Mouse (Mus musculus) erythroblast, embryonic 14.5 days (primary cell): Measurements from ENCODE around the gene Ppm1l. TPM values are rescaled to one million over a fixed set of nuclear protein-coding genes. Genes with fewer than 3 reads are reported as not detected.

Experiments used
- H3K27me3 ChIP-seq: 2 replicates; pipeline ENCODE4 v1.6.1; 2012; ENCODE audit warnings: inconsistent platforms; ENCODE audit not compliant: control insufficient read depth
- H3K36me3 ChIP-seq: 2 replicates; pipeline ENCODE4 v1.6.1; 2012; ENCODE audit warnings: mild to moderate bottlenecking, inconsistent platforms; ENCODE audit not compliant: control insufficient read depth
- H3K4me1 ChIP-seq: 2 replicates; pipeline ENCODE4 v1.6.1; 2012; ENCODE audit warnings: inconsistent platforms; ENCODE audit not compliant: control insufficient read depth
- H3K4me3 ChIP-seq: replicated peaks from 2 replicates; pipeline ENCODE3; 2012; ENCODE audit warnings: moderate library complexity, mild to moderate bottlenecking, inconsistent platforms
- H3K9me3 ChIP-seq: 2 replicates; pipeline ENCODE4 v1.6.1; 2012; ENCODE audit warnings: low read length, inconsistent platforms, mixed read lengths; ENCODE audit not compliant: control insufficient read depth
- GATA1 ChIP-seq: IDR thresholded peaks from 2 replicates; pipeline ENCODE4 v1.6.1; 2012; ENCODE audit warnings: low read length, inconsistent platforms, mixed read lengths
- TAL1 ChIP-seq: IDR thresholded peaks from 3 replicates; pipeline ENCODE4 v1.6.1; 2012; ENCODE audit warnings: low read length, inconsistent platforms, mixed read lengths
- polyA plus RNA-seq: library from polyadenylated mRNA; stranded (reverse); fragments of >175 nt; gene quantifications from 2 replicates; pipeline ENCODE4 v1.2.3, GENCODE M21; 2012

Gene Ppm1l
- polyA plus RNA-seq, 1 experiment, result 0.28 TPM

- Histone ChIP-seq H3K4me1 (no peaks in the 10 kb centered on the region), H3K4me3 (no peak overlapping the region), H3K36me3 (no peaks in the 10 kb centered on the region), H3K9me3 (peaks cover 15% of the 10 kb centered on the region), H3K27me3 (no peaks in the 10 kb centered on the region)
- TF ChIP-seq TAL1, result no peak
- TF ChIP-seq GATA1, result no peak
These were observed 199.2 kb downstream of the Ppm1l start for GRCm38 (mm10) chr3:69515730-69516350.

DNA sequence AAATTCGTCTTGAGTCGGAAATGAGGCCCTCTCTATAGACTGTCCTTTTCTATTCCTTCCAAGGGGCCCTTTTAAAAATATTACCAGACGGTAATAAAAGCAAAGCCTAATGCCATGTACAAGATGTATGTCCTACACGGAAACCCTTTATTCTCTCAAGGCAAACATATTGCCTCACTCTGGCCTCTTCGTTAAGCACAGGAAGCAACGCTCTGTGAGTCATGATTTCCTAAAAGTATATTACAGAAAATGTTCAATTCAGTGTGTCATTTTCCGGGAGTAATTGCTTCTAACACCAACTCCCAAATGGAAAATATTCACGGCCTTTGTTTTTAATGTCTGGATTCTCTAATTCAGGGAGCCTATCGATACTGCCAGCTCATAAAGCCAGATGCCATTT lies 202.5 kb downstream of the Ppm1l start:
- H3K4me3 ChIP-seq, result no peak overlapping the region

GRCm38 (mm10) chr3:69519789-69520558 lies 203.3 kb downstream of the Ppm1l start:
- Histone ChIP-seq H3K36me3 (peaks cover 3% of the 10 kb centered on the region), H3K9me3 (peaks cover 22% of the 10 kb centered on the region), H3K27me3 (no peaks in the 10 kb centered on the region), H3K4me1 (no peaks in the 10 kb centered on the region), H3K4me3 (no peak overlapping the region)
- TF ChIP-seq TAL1, result no peak
- TF ChIP-seq GATA1, result no peak

More for the DNA sequence above, 202.5 kb downstream of the Ppm1l start:
- Histone ChIP-seq H3K9me3 (peaks cover 22% of the 10 kb centered on the region), H3K27me3 (no peaks in the 10 kb centered on the region), H3K36me3 (peaks cover 3% of the 10 kb centered on the region), H3K4me1 (no peaks in the 10 kb centered on the region)
- TF ChIP-seq TAL1, result no peak
- TF ChIP-seq GATA1, result no peak

DNA sequence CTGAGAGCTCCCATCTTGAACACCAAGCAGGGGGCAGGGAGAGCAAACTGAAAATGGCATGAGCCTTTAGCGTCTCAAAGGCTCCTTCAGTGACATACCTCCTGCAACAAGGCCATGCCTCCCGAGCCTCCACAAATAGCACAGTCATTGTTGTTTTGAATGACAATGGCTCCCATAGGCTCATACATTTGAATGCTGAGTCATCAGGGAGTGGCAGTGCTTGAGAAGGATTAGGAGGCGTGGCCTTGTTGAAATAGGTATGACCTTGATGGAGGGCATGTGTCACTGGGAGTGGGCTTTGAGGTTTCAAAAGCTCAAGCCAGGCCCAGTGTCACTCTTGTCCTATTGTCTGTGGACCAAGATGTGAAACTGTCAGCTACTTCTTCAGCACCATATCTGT lies 205.6 kb downstream of the Ppm1l start:
- Histone ChIP-seq H3K36me3 (peaks cover 3% of the 10 kb centered on the region), H3K27me3 (no peaks in the 10 kb centered on the region), H3K4me1 (no peaks in the 10 kb centered on the region), H3K9me3 (peaks cover 22% of the 10 kb centered on the region), H3K4me3 (no peak overlapping the region)
- TF ChIP-seq TAL1, result no peak

DNA sequence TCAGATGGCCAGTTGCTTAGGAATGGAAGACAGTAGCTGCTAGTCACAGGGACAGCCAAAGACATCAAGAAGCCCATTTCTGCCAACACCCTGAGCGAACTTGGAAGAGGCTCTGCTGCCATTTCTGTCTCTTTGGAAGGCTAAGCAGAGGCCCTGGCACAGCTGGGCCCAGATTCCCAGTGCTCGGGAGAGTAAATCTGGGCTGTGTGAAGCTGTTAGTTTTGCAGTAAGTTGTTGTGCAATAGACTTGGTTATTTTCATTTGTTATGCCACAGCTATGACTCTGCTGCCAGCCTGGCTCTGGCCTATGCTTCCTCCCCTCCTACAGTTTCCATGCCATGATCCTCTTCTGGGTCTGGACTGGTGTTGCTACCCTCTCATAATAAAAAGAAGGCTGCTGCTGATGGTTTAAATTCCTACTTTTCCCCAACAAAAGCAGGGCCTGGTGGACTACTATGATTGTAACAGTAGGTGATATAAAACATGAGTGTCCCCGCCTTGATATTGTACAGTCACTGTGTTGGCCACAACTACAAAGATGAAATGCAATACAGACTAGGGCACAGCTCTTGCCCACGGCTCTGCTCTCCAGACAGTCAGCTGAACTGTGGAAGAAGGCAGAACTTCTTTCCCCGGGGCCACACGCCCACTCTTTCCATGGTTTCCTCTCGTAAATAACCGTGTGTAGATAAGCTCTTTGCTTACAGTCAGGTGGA lies 207.9 kb downstream of the Ppm1l start:
- no peaks in the 10 kb centered on the region for H3K27me3 ChIP-seq
- H3K4me3 ChIP-seq, result no peak overlapping the region
- TF ChIP-seq GATA1, result no peak
- no peak for TF ChIP-seq TAL1
- H3K36me3 ChIP-seq, result peaks cover 3% of the 10 kb centered on the region
- H3K4me1 ChIP-seq, result no peaks in the 10 kb centered on the region
- H3K9me3 ChIP-seq, result peaks cover 19% of the 10 kb centered on the region

- Histone ChIP-seq H3K9me3 (peaks cover 14% of the 10 kb centered on the region), H3K36me3 (peaks cover 3% of the 10 kb centered on the region), H3K27me3 (no peaks in the 10 kb centered on the region), H3K4me1 (no peaks in the 10 kb centered on the region), H3K4me3 (no peak overlapping the region)
- TF ChIP-seq TAL1, result no peak
- no peak for TF ChIP-seq GATA1
These were observed 208.4 kb downstream of the Ppm1l start for GRCm38 (mm10) chr3:69525072-69525529.

DNA sequence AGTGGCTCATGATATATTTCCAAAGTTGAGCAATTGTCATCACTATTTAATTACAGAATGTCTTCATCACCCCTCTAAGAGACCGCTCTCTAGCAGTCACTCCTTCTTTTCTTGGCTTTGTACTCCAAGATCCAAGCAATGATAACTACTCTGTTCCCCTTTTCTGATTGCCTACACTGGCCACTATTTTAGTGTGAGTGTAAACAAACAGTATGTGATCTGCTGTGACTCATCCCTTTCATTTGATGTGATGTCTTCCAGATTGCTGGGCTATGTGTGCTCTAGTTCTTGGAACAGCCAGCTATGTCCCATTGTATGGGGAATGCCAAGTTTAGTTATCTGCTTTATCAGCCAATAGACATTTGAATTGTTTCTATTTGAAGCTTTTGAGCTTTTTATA lies 210.7 kb downstream of the Ppm1l start:
- Histone ChIP-seq H3K27me3 (no peaks in the 10 kb centered on the region), H3K36me3 (peaks cover under 1% of the 10 kb centered on the region), H3K4me3 (no peak overlapping the region), H3K4me1 (no peaks in the 10 kb centered on the region), H3K9me3 (peaks cover 4% of the 10 kb centered on the region)
- no peak for TF ChIP-seq TAL1
- no peak for TF ChIP-seq GATA1

- no peak for TF ChIP-seq TAL1
- no peak for TF ChIP-seq GATA1
These were observed 212.9 kb downstream of the Ppm1l start for GRCm38 (mm10) chr3:69529576-69529975.

GRCm38 (mm10) chr3:69531511-69531910 lies 214.8 kb downstream of the Ppm1l start:
- TF ChIP-seq TAL1 (no peak), GATA1 (no peak)
- Histone ChIP-seq H3K4me3 (no peak overlapping the region), H3K27me3 (no peaks in the 10 kb centered on the region), H3K36me3 (no peaks in the 10 kb centered on the region), H3K4me1 (no peaks in the 10 kb centered on the region), H3K9me3 (no peaks in the 10 kb centered on the region)

More at GRCm38 (mm10) chr3:69529576-69529975, 212.9 kb downstream of the Ppm1l start:
- H3K4me3 ChIP-seq, result no peak overlapping the region
- H3K36me3 ChIP-seq, result no peaks in the 10 kb centered on the region
- H3K9me3 ChIP-seq, result no peaks in the 10 kb centered on the region
- no peaks in the 10 kb centered on the region for H3K4me1 ChIP-seq
- no peaks in the 10 kb centered on the region for H3K27me3 ChIP-seq
